21 mouse cellular contexts compared by ENCODE assay signal in the genomic region with DNA sequence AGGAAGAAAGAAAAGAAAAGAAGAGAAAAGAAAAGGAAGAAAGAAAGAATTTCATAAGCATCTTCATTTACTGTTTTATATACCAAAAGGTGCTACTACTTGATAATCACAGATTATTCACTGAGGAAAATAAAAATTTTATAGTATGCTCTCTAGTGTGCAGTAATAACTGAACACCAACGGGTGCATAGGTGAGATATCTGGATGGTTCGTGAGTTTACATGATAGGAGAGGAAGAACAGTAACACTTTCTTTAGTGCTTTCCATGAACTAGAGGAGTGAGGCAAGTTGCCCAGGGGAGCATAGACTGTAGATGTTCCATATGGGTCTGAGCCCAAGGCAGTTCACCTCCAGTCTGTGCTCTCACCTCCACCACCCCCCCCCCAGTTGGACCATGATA.
A peak's percentile ranks its signal among the peaks of the same experiment; 100 is the strongest.
DNase-seq lines count a peak whose midpoint lies in the region; ATAC-seq and TF ChIP-seq lines count a peak whose summit lies in the region.
"Had no signal": no experiment of that assay in that cellular context is flagged by ENCODE, and none has a peak within 500 bp of the region (broad histone marks: within the 10 kb centered on the region; RNA-seq: fewer than 3 reads in every experiment).

No protein-coding gene starts in this region.

- no peak for TF ChIP-seq RAD21 in MEL (IDR thresholded peaks at IDR 0.05; ENCODE audit: low read depth, low read length)

- TF ChIP-seq EP300 in MEL (IDR thresholded peaks at IDR 0.05; ENCODE audit: low read depth in 1 of 2, low read length in 2 of 2) = peak; percentile 71 to 83

- TF ChIP-seq CTCF in spleen, adult 2 months (IDR thresholded peaks at IDR 0.05; ENCODE audit: extremely low read depth, insufficient read depth, insufficient read length, insufficient replicate concordance) = no peak
- no peak for TF ChIP-seq CTCF in MEL (IDR thresholded peaks at IDR 0.05 in 2 of 3, conservative IDR thresholded peaks at IDR 0.05 in 1 of 3; ENCODE audit: control insufficient read depth in 1 of 3, insufficient read depth in 1 of 3, low read depth in 2 of 3, low read length in 3 of 3, poor library complexity in 1 of 3, severe bottlenecking in 1 of 3)

- H3K4me3 ChIP-seq in spleen, adult 2 months (ENCODE audit: extremely low read depth, insufficient read depth, insufficient read length) = no peak overlapping the region
- H3K4me3 ChIP-seq in MEL (ENCODE audit: control insufficient read depth in 1 of 2, insufficient read depth in 1 of 2, low read depth in 2 of 2, low read length in 2 of 2) = no peak overlapping the region
- no peak overlapping the region for H3K4me3 ChIP-seq in kidney, embryonic 15.5 days (replicated peaks)

- no peak overlapping the region for H3K4me2 ChIP-seq in kidney, embryonic 15.5 days

- H3K36me3 ChIP-seq in spleen, adult 2 months (ENCODE audit: control insufficient read depth, insufficient read depth, low read length) = no peaks in the 10 kb centered on the region
- H3K36me3 ChIP-seq in MEL (ENCODE audit: control insufficient read depth in 1 of 2, insufficient read depth in 2 of 2, low read length in 2 of 2) = peaks cover 0 to 15% of the 10 kb centered on the region in 2 experiments; a peak in 2 of 4 replicates
- no peaks in the 10 kb centered on the region for H3K36me3 ChIP-seq in kidney, embryonic 15.5 days

- H3K9me3 ChIP-seq in MEL (replicated peaks; ENCODE audit: insufficient read depth, low read length) = no peaks in the 10 kb centered on the region
- no peaks in the 10 kb centered on the region for H3K9me3 ChIP-seq in kidney, embryonic 15.5 days (replicated peaks)
- H3K9me3 ChIP-seq: G1E had no signal

- peaks cover 20% of the 10 kb centered on the region for H3K4me1 ChIP-seq in spleen, adult 2 months (ENCODE audit: control insufficient read depth, insufficient read depth, insufficient read length)
- H3K4me1 ChIP-seq in MEL (ENCODE audit: control insufficient read depth in 1 of 2, insufficient read depth in 2 of 2, low read length in 2 of 2) = peaks cover 11 to 23% of the 10 kb centered on the region in 2 experiments
- peaks cover 5% of the 10 kb centered on the region; the same call in 1 of the 2 replicates for H3K4me1 ChIP-seq in kidney, embryonic 15.5 days

- no peak for TF ChIP-seq POLR2A in spleen, adult 2 months (IDR thresholded peaks at IDR 0.05; ENCODE audit: low read depth, low read length)
- no peak for TF ChIP-seq POLR2A in MEL (IDR thresholded peaks at IDR 0.05; ENCODE audit: control insufficient read depth in 1 of 2, insufficient read depth in 1 of 2, low read depth in 1 of 2, low read length in 2 of 2, poor library complexity in 1 of 2)

- 82% methylated on average over 2 of the region's 2 CpGs for WGBS in spleen, adult 2 months
- WGBS in kidney, embryonic 15.5 days = 93% methylated on average over 2 of the region's 2 CpGs

- no peaks in the 10 kb centered on the region for H3K27me3 ChIP-seq in spleen, adult 2 months (ENCODE audit: control insufficient read depth, insufficient read depth, low read length)
- no peaks in the 10 kb centered on the region for H3K27me3 ChIP-seq in MEL (ENCODE audit: control insufficient read depth in 1 of 2, insufficient read depth in 2 of 2, low read length in 2 of 2)
- H3K27me3 ChIP-seq in kidney, embryonic 15.5 days = peaks cover 19% of the 10 kb centered on the region; the same call in 1 of the 2 replicates
- H3K27me3 ChIP-seq: CH12.LX had no signal

- no peak for DNase-seq in spleen, adult 2 months (ENCODE audit: low read depth in 1 of 2, low spot score in 2 of 2)
- no peak for DNase-seq in spleen, postnatal 4 days (ENCODE audit: low spot score in 2 of 2)
- DNase-seq in MEL (ENCODE audit: low read depth, low spot score) = peak; percentile 45
- no peak for DNase-seq in left cerebral cortex, adult 8-10 months (ENCODE audit: low spot score in 2 of 2)
- no peak for DNase-seq in frontal cortex, postnatal 36 days (ENCODE audit: low spot score in 2 of 2)
- DNase-seq: adrenal gland, adult 2 months; adrenal gland, adult 8-10 months; adrenal gland, postnatal 10 days; adrenal gland, postnatal 14 days; adrenal gland, postnatal 25 days; adrenal gland, postnatal 36 days; B cell, adult 2 months; cerebellum, adult 11 months; cerebellum, adult 11-12 months; cerebellum, adult 18-20 months had no signal

- H3K9ac ChIP-seq in MEL (ENCODE audit: control insufficient read depth, low read depth, low read length, poor library complexity, severe bottlenecking) = no peak overlapping the region
- no peak overlapping the region for H3K9ac ChIP-seq in kidney, embryonic 15.5 days

- 0 out of 2 replicates have a peak overlapping the region, but pooled peaks have one; percentile 9 for H3K27ac ChIP-seq in spleen, adult 2 months (ENCODE audit: insufficient read depth, low read length)
- peak overlapping the region; percentile 24; the same call in 1 of the 2 replicates for H3K27ac ChIP-seq in MEL (ENCODE audit: control insufficient read depth, low read depth, low read length)
- no peak overlapping the region for H3K27ac ChIP-seq in kidney, embryonic 15.5 days

- no peaks in the 10 kb centered on the region for H3K79me2 ChIP-seq in MEL (ENCODE audit: control insufficient read depth, insufficient read depth, low read length, poor library complexity)

- peak; percentile 58 for ATAC-seq in megakaryocyte progenitor cell, adult 5-6 weeks (replicated peaks; ENCODE audit: poor library complexity)
- peak; percentile 80 for ATAC-seq in megakaryocyte-erythroid progenitor cell, adult 5-6 weeks (replicated peaks; ENCODE audit: low FRiP score, low TSS enrichment, poor library complexity, severe bottlenecking)
- no peak for ATAC-seq in kidney, embryonic 15.5 days (replicated peaks; ENCODE audit: low FRiP score)
- ATAC-seq: Patski had no signal

TF ChIP-seq in MEL, 35 proteins besides CTCF, POLR2A, EP300 and RAD21:
- peak; percentile 67; the same call in 1 of the 2 replicates for TF ChIP-seq TCF12 (IDR thresholded peaks at IDR 0.05; ENCODE audit: low read depth, low read length)
- TF ChIP-seq MYB (IDR thresholded peaks at IDR 0.05; ENCODE audit: low read depth, low read length) = peak; percentile 25; the same call in 1 of the 2 replicates
- no peak for TF ChIP-seq GABPA (IDR thresholded peaks at IDR 0.05; ENCODE audit: low read depth, low read length)
- peak; percentile 19; the same call in 1 of the 2 replicates for TF ChIP-seq TAL1 (IDR thresholded peaks at IDR 0.05; ENCODE audit: low read length)
